Mouse (Mus musculus) liver, embryonic 12.5 days (tissue): ENCODE measurements around the gene Cpn1. TPM values are rescaled to one million over a fixed set of nuclear protein-coding genes. Genes with fewer than 3 reads are reported as not detected.

Experiments used
- ATAC-seq: fragments of 200-750 bp; cut with Nextera tagmentation; 2 replicates; pipeline ENCODE4 v1.8.0; 2017; ENCODE audit warnings: moderate number of reproducible peaks, mild to moderate bottlenecking, moderate library complexity
- H3K27ac ChIP-seq: fragments of 300-500 bp; sonication (generic); 2 replicates; pipeline ENCODE4 v1.5.1; 2016; ENCODE audit warnings: mild to moderate bottlenecking
- H3K27me3 ChIP-seq: fragments of 300-500 bp; sonication (generic); replicated peaks from 2 replicates; pipeline ENCODE4 v1.6.1; 2016; ENCODE audit warnings: mild to moderate bottlenecking, moderate library complexity
- H3K36me3 ChIP-seq: fragments of 300-500 bp; sonication (generic); 2 replicates; pipeline ENCODE4 v1.6.1; 2016; ENCODE audit warnings: mild to moderate bottlenecking, moderate library complexity
- H3K4me1 ChIP-seq: fragments of 300-500 bp; sonication (generic); 2 replicates; pipeline ENCODE4 v1.6.1; 2016
- H3K4me2 ChIP-seq: fragments of 300-500 bp; sonication (generic); 2 replicates; pipeline ENCODE4 v1.6.1; 2016; ENCODE audit warnings: mild to moderate bottlenecking, moderate library complexity
- H3K4me3 ChIP-seq: fragments of 300-500 bp; sonication (generic); 2 replicates; pipeline ENCODE4 v1.5.1; 2016; ENCODE audit warnings: mild to moderate bottlenecking, moderate library complexity
- H3K9ac ChIP-seq: fragments of 300-500 bp; sonication (generic); 2 replicates; pipeline ENCODE4 v1.6.1; 2016; ENCODE audit warnings: mild to moderate bottlenecking, moderate library complexity
- H3K9me3 ChIP-seq: fragments of 300-500 bp; sonication (generic); replicated peaks from 2 replicates; pipeline ENCODE4 v1.6.1; 2016; ENCODE audit warnings: mild to moderate bottlenecking, moderate library complexity
- WGBS: fragments of 180-500 bp; shearing (Covaris S2); methylation state at CpG from one replicate; pipeline ENCODE4 v1.1.7; 2016; ENCODE audit not compliant: insufficient replicate concordance; 5-methylcytosine and 5-hydroxymethylcytosine counted together
- polyA plus RNA-seq: library from polyadenylated mRNA; unstranded; fragments of >200 nt; fragmentation: Nextera tagmentation; extraction: Ambion mirVana; gene quantifications from 2 replicates; pipeline ENCODE4 v1.2.1, GENCODE M21; 2016

Cpn1 gene
- 42.8 and 45.8 TPM in 2 replicates for polyA plus RNA-seq

GRCm38 (mm10) chr19:43986069-43986794 lies at the start of gene Cpn1:
Gene Cpn1 (minus strand): TSS chr19:43986556.
- Histone ChIP-seq H3K4me1 (no peaks in the 10 kb centered on the region), H3K27me3 (peaks cover 23% of the 10 kb centered on the region), H3K27ac (peak within 1 kb of the TSS; percentile 71), H3K9ac (peak within 1 kb of the TSS; percentile 35; the same call in 1 of the 2 replicates), H3K4me3 (peak within 1 kb of the TSS; percentile 37), H3K9me3 (no peaks in the 10 kb centered on the region), H3K36me3 (no peaks in the 10 kb centered on the region), H3K4me2 (peak within 1 kb of the TSS; percentile 30)
- ATAC-seq, result peak; percentile 72
- 26% methylated on average over 30 of the region's 30 CpGs for WGBS

- no peak for ATAC-seq
- Histone ChIP-seq H3K4me1 (no peaks in the 10 kb centered on the region), H3K4me2 (no peak overlapping the region), H3K27me3 (no peaks in the 10 kb centered on the region), H3K36me3 (peaks cover 42% of the 10 kb centered on the region), H3K27ac (no peak overlapping the region), H3K9me3 (no peaks in the 10 kb centered on the region), H3K4me3 (no peak overlapping the region), H3K9ac (no peak overlapping the region)
- 87% methylated on average over 5 of the region's 5 CpGs for WGBS
Measured at GRCm38 (mm10) chr19:44033396-44033795, 47.0 kb upstream of the Cpn1 start.

GRCm38 (mm10) chr19:44032046-44032744 lies 45.8 kb upstream of the Cpn1 start:
- no peak for ATAC-seq
- no peaks in the 10 kb centered on the region for H3K9me3 ChIP-seq
- no peak overlapping the region for H3K4me3 ChIP-seq
- H3K27ac ChIP-seq, result no peak overlapping the region
- peaks cover 30% of the 10 kb centered on the region for H3K36me3 ChIP-seq
- no peak overlapping the region for H3K9ac ChIP-seq
- no peaks in the 10 kb centered on the region for H3K4me1 ChIP-seq
- H3K4me2 ChIP-seq, result no peak overlapping the region
- 79% methylated on average over 11 of the region's 11 CpGs for WGBS
- no peaks in the 10 kb centered on the region for H3K27me3 ChIP-seq

- H3K9me3 ChIP-seq, result no peaks in the 10 kb centered on the region
- no peaks in the 10 kb centered on the region for H3K27me3 ChIP-seq
- no peak overlapping the region for H3K27ac ChIP-seq
- H3K9ac ChIP-seq, result no peak overlapping the region
- H3K4me1 ChIP-seq, result no peaks in the 10 kb centered on the region
- 69% methylated on average over 5 of the region's 5 CpGs for WGBS
- no peak for ATAC-seq
- no peak overlapping the region for H3K4me2 ChIP-seq
- H3K4me3 ChIP-seq, result no peak overlapping the region
- H3K36me3 ChIP-seq, result peaks cover 10% of the 10 kb centered on the region; the same call in 1 of the 2 replicates
Measured at GRCm38 (mm10) chr19:44030024-44030423, 43.7 kb upstream of the Cpn1 start.

GRCm38 (mm10) chr19:44028972-44029371 lies 42.6 kb upstream of the Cpn1 start, which contains the start of gene Cyp2c23:
Gene Cyp2c23 (minus strand): TSS chr19:44029208.
- H3K4me3 ChIP-seq, result no peak within 1 kb of the TSS
- 67% methylated on average over 6 of the region's 8 CpGs for WGBS
- no peak for ATAC-seq
- H3K27me3 ChIP-seq, result no peaks in the 10 kb centered on the region
- no peak within 1 kb of the TSS for H3K9ac ChIP-seq
- no peaks in the 10 kb centered on the region for H3K9me3 ChIP-seq
- H3K4me2 ChIP-seq, result no peak within 1 kb of the TSS
- H3K4me1 ChIP-seq, result no peaks in the 10 kb centered on the region
- H3K36me3 ChIP-seq, result no peaks in the 10 kb centered on the region
- H3K27ac ChIP-seq, result no peak within 1 kb of the TSS

- Histone ChIP-seq H3K36me3 (no peaks in the 10 kb centered on the region), H3K9me3 (no peaks in the 10 kb centered on the region), H3K27me3 (no peaks in the 10 kb centered on the region), H3K27ac (no peak overlapping the region), H3K4me1 (no peaks in the 10 kb centered on the region), H3K4me3 (no peak overlapping the region), H3K4me2 (no peak overlapping the region), H3K9ac (no peak overlapping the region)
- WGBS, result 60% methylated on average over 8 of the region's 8 CpGs
- no peak for ATAC-seq
Measured at GRCm38 (mm10) chr19:44026956-44027530, 40.7 kb upstream of the Cpn1 start.

- no peaks in the 10 kb centered on the region for H3K36me3 ChIP-seq
- no peak overlapping the region for H3K4me3 ChIP-seq
- H3K4me1 ChIP-seq, result no peaks in the 10 kb centered on the region
- 70% methylated on average over 13 of the region's 13 CpGs for WGBS
- no peak overlapping the region for H3K4me2 ChIP-seq
- no peak for ATAC-seq
- no peak overlapping the region for H3K27ac ChIP-seq
- no peaks in the 10 kb centered on the region for H3K9me3 ChIP-seq
- no peak overlapping the region for H3K9ac ChIP-seq
- H3K27me3 ChIP-seq, result no peaks in the 10 kb centered on the region
Measured at GRCm38 (mm10) chr19:44024921-44025585, 38.7 kb upstream of the Cpn1 start.

- Histone ChIP-seq H3K4me3 (no peak overlapping the region), H3K27ac (no peak overlapping the region), H3K4me2 (no peak overlapping the region), H3K9ac (no peak overlapping the region), H3K27me3 (no peaks in the 10 kb centered on the region), H3K36me3 (no peaks in the 10 kb centered on the region), H3K4me1 (no peaks in the 10 kb centered on the region), H3K9me3 (no peaks in the 10 kb centered on the region)
- no peak; the same call in 1 of the 2 replicates for ATAC-seq
- WGBS, result 56% methylated on average over 5 of the region's 5 CpGs
Measured at GRCm38 (mm10) chr19:44023066-44023465, 36.7 kb upstream of the Cpn1 start.

- Histone ChIP-seq H3K9me3 (no peaks in the 10 kb centered on the region), H3K4me3 (no peak overlapping the region), H3K27ac (no peak overlapping the region), H3K4me1 (0 out of 2 replicates have a peak, but pooled peaks cover 3% of the 10 kb centered on the region), H3K4me2 (no peak overlapping the region), H3K36me3 (no peaks in the 10 kb centered on the region), H3K9ac (no peak overlapping the region), H3K27me3 (no peaks in the 10 kb centered on the region)
- 70% methylated on average over 4 of the region's 4 CpGs for WGBS
- peak; percentile 44 for ATAC-seq
Measured at GRCm38 (mm10) chr19:44021502-44021901, 35.1 kb upstream of the Cpn1 start.

GRCm38 (mm10) chr19:44019739-44020138 lies 33.4 kb upstream of the Cpn1 start:
- no peaks in the 10 kb centered on the region for H3K9me3 ChIP-seq
- no peak overlapping the region for H3K27ac ChIP-seq
- no peak overlapping the region for H3K4me2 ChIP-seq
- ATAC-seq, result no peak
- H3K4me3 ChIP-seq, result no peak overlapping the region
- H3K9ac ChIP-seq, result no peak overlapping the region
- H3K27me3 ChIP-seq, result no peaks in the 10 kb centered on the region
- H3K4me1 ChIP-seq, result 0 out of 2 replicates have a peak, but pooled peaks cover 3% of the 10 kb centered on the region
- no peaks in the 10 kb centered on the region for H3K36me3 ChIP-seq
- WGBS, result 54% methylated on average over 7 of the region's 7 CpGs

- H3K9ac ChIP-seq, result no peak overlapping the region
- H3K4me3 ChIP-seq, result no peak overlapping the region
- no peaks in the 10 kb centered on the region for H3K9me3 ChIP-seq
- no peak overlapping the region for H3K4me2 ChIP-seq
- H3K27me3 ChIP-seq, result no peaks in the 10 kb centered on the region
- no peaks in the 10 kb centered on the region for H3K36me3 ChIP-seq
- H3K4me1 ChIP-seq, result 0 out of 2 replicates have a peak, but pooled peaks cover 3% of the 10 kb centered on the region
- ATAC-seq, result no peak
- H3K27ac ChIP-seq, result no peak overlapping the region
- 41% methylated on average over 6 of the region's 6 CpGs for WGBS
Measured at GRCm38 (mm10) chr19:44013862-44014261, 27.5 kb upstream of the Cpn1 start.
